Mouse (Mus musculus) intestine, embryonic 15.5 days (tissue): ENCODE results near the gene Gm3625. TPM values are rescaled to one million over a fixed set of nuclear protein-coding genes. Genes with fewer than 3 reads are reported as not detected.

Experiments used
- ATAC-seq: fragments of 200-750 bp; cut with Nextera tagmentation; 2 replicates; pipeline ENCODE4 v1.8.0; 2017; ENCODE audit warnings: moderate TSS enrichment, moderate library complexity
- H3K27ac ChIP-seq: fragments of 300-500 bp; sonication (generic); 2 replicates; pipeline ENCODE4 v1.5.1; 2015; ENCODE audit warnings: mild to moderate bottlenecking, inconsistent platforms
- H3K27me3 ChIP-seq: fragments of 300-500 bp; sonication (generic); replicated peaks from 2 replicates; pipeline ENCODE4 v1.6.1; 2015; ENCODE audit warnings: inconsistent platforms
- H3K36me3 ChIP-seq: fragments of 300-500 bp; sonication (generic); 2 replicates; pipeline ENCODE4 v1.6.1; 2015; ENCODE audit warnings: inconsistent platforms
- H3K4me1 ChIP-seq: fragments of 300-500 bp; sonication (generic); replicated peaks from 2 replicates; pipeline ENCODE4 v1.6.1; 2015; ENCODE audit warnings: inconsistent platforms
- H3K4me2 ChIP-seq: fragments of 300-500 bp; sonication (generic); replicated peaks from 2 replicates; pipeline ENCODE4 v1.6.1; 2015; ENCODE audit warnings: mild to moderate bottlenecking, inconsistent platforms
- H3K4me3 ChIP-seq: fragments of 300-500 bp; sonication (generic); replicated peaks from 2 replicates; pipeline ENCODE4 v1.5.1; 2015; ENCODE audit warnings: inconsistent platforms
- H3K9ac ChIP-seq: fragments of 300-500 bp; sonication (generic); 2 replicates; pipeline ENCODE4 v1.6.1; 2015; ENCODE audit warnings: inconsistent platforms
- H3K9me3 ChIP-seq: fragments of 300-500 bp; sonication (generic); 2 replicates; pipeline ENCODE4 v1.6.1; 2016; ENCODE audit warnings: inconsistent platforms
- WGBS: fragments of 180-500 bp; shearing (Covaris S2); methylation state at CpG from one replicate; pipeline ENCODE4 v1.1.7; 2015; 5-methylcytosine and 5-hydroxymethylcytosine counted together
- polyA plus RNA-seq: library from polyadenylated mRNA; unstranded; fragments of >200 nt; fragmentation: Nextera tagmentation; extraction: Ambion mirVana; gene quantifications from 2 replicates; pipeline ENCODE4 v1.2.1, GENCODE M21; 2015

The Gm3625 gene
- polyA plus RNA-seq, 1 experiment from 2014 or later = not detected

GRCm38 (mm10) chr12:4548053-4549013, 44.4 kb downstream of the Gm3625 start:
- H3K9me3 ChIP-seq = no peaks in the 10 kb centered on the region
- WGBS = 22% methylated on average over 18 of the region's 18 CpGs
- H3K27me3 ChIP-seq = no peaks in the 10 kb centered on the region
- H3K4me1 ChIP-seq = no peaks in the 10 kb centered on the region; the same call in 1 of the 2 replicates
- H3K36me3 ChIP-seq = no peaks in the 10 kb centered on the region
- ATAC-seq = peak; percentile 68
- H3K4me2 ChIP-seq = peak overlapping the region; percentile 41
- no peak overlapping the region for H3K27ac ChIP-seq
- H3K9ac ChIP-seq = no peak overlapping the region
- peak overlapping the region; percentile 12; the same call in 1 of the 2 replicates for H3K4me3 ChIP-seq

- no peaks in the 10 kb centered on the region; the same call in 1 of the 2 replicates for H3K4me1 ChIP-seq
- no peak overlapping the region for H3K4me3 ChIP-seq
- WGBS = 67% methylated on average over 14 of the region's 14 CpGs
- no peaks in the 10 kb centered on the region for H3K9me3 ChIP-seq
- H3K27ac ChIP-seq = no peak overlapping the region
- no peaks in the 10 kb centered on the region for H3K27me3 ChIP-seq
- no peak overlapping the region for H3K9ac ChIP-seq
- no peak for ATAC-seq
- no peaks in the 10 kb centered on the region for H3K36me3 ChIP-seq
- H3K4me2 ChIP-seq = no peak overlapping the region
Observed at GRCm38 (mm10) chr12:4547557-4547956, 45.2 kb downstream of the Gm3625 start.

GRCm38 (mm10) chr12:4546491-4546890, 46.2 kb downstream of the Gm3625 start:
- Histone ChIP-seq H3K9ac (no peak overlapping the region), H3K27me3 (no peaks in the 10 kb centered on the region), H3K27ac (no peak overlapping the region), H3K4me2 (no peak overlapping the region), H3K4me1 (no peaks in the 10 kb centered on the region; the same call in 1 of the 2 replicates), H3K4me3 (no peak overlapping the region), H3K9me3 (no peaks in the 10 kb centered on the region), H3K36me3 (no peaks in the 10 kb centered on the region)
- peak; percentile 51 for ATAC-seq
- WGBS = 50% methylated on average over 5 of the region's 5 CpGs

- no peak overlapping the region for H3K4me2 ChIP-seq
- no peak overlapping the region for H3K9ac ChIP-seq
- no peaks in the 10 kb centered on the region for H3K27me3 ChIP-seq
- no peaks in the 10 kb centered on the region for H3K36me3 ChIP-seq
- no peak for ATAC-seq
- H3K4me1 ChIP-seq = no peaks in the 10 kb centered on the region; the same call in 1 of the 2 replicates
- H3K9me3 ChIP-seq = no peaks in the 10 kb centered on the region
- H3K27ac ChIP-seq = no peak overlapping the region
- no peak overlapping the region for H3K4me3 ChIP-seq
Observed at GRCm38 (mm10) chr12:4545425-4545824, 47.3 kb downstream of the Gm3625 start.

GRCm38 (mm10) chr12:4544400-4544919, 48.3 kb downstream of the Gm3625 start:
- H3K4me1 ChIP-seq = no peaks in the 10 kb centered on the region; the same call in 1 of the 2 replicates
- no peak for ATAC-seq
- WGBS = 82% methylated on average over 5 of the region's 5 CpGs
- no peak overlapping the region for H3K4me3 ChIP-seq
- H3K4me2 ChIP-seq = no peak overlapping the region
- H3K9ac ChIP-seq = no peak overlapping the region
- no peak overlapping the region for H3K27ac ChIP-seq
- H3K9me3 ChIP-seq = no peaks in the 10 kb centered on the region
- H3K36me3 ChIP-seq = no peaks in the 10 kb centered on the region
- no peaks in the 10 kb centered on the region for H3K27me3 ChIP-seq

Other genes starting within 250 kb of the Gm3625 start
- 6.3 and 6.7 TPM in 2 replicates for gene Ncoa1, start 115.7 kb downstream of the Gm3625 start, polyA plus RNA-seq
- 38.3 and 39.6 TPM in 2 replicates for gene Itsn2, start 289 bp downstream of the Gm3625 start, polyA plus RNA-seq
- gene Fam228a, start 145.5 kb upstream of the Gm3625 start, polyA plus RNA-seq = 0.14 TPM in 2 replicates
- 1.7 TPM in 2 replicates for gene Pfn4, start 176.1 kb upstream of the Gm3625 start, polyA plus RNA-seq
- 1.2 and 1.8 TPM in 2 replicates for gene Fam228b, start 176.3 kb upstream of the Gm3625 start, polyA plus RNA-seq
- 203 and 231 TPM in 2 replicates for gene Sf3b6, start 224.6 kb upstream of the Gm3625 start, polyA plus RNA-seq
- 8.7 and 9.7 TPM in 2 replicates for gene Fkbp1b, start 248.7 kb upstream of the Gm3625 start, polyA plus RNA-seq